Mouse (Mus musculus) large intestine, adult 2 months (tissue): ENCODE data around the gene Dlgap1. TPM values are rescaled to one million over a fixed set of nuclear protein-coding genes. Genes with fewer than 3 reads are reported as not detected.

ENCODE experiments used
- DNase-seq: peaks from one replicate; pipeline ENCODE4 v3.0.0-alpha.2; 2012; ENCODE audit warnings: low read depth, low spot score
- WGBS: fragments of 180-500 bp; shearing (Covaris S2); methylation state at CpG from one replicate; pipeline ENCODE4 v1.1.7; 2018; 5-methylcytosine and 5-hydroxymethylcytosine counted together
- polyA plus RNA-seq: library from polyadenylated mRNA; depleted of rRNA; stranded (reverse); fragments of >200 nt; gene quantifications from 2 replicates; pipeline ENCODE4 v1.2.3, GENCODE M21; 2012

The Dlgap1 gene
- polyA plus RNA-seq, 1 experiment, result 0.45 TPM

GRCm38 (mm10) chr17:70845543-70845942, 876.7 kb downstream of the Dlgap1 start:
- no peak for DNase-seq
- 36% methylated on average over 2 of the region's 2 CpGs for WGBS

GRCm38 (mm10) chr17:70846111-70846644, 877.3 kb downstream of the Dlgap1 start:
- 23% methylated on average over 8 of the region's 8 CpGs for WGBS
- no peak for DNase-seq

GRCm38 (mm10) chr17:70847086-70847485, 878.2 kb downstream of the Dlgap1 start:
- no peak for DNase-seq
- WGBS, result under 1% methylated on average over 4 of the region's 4 CpGs

- 1% methylated on average over 17 of the region's 17 CpGs for whole genome bisulfite sequencing
- no peak for DNase-seq
Measured at GRCm38 (mm10) chr17:70847751-70848510, 879.1 kb downstream of the Dlgap1 start.

GRCm38 (mm10) chr17:70848511-70849398, 879.9 kb downstream of the Dlgap1 start:
- no peak for DNase-seq
- under 1% methylated on average over 23 of the region's 23 CpGs for WGBS

- under 1% methylated on average over 33 of the region's 33 CpGs for WGBS
- DNase-seq, result no peak
Measured at GRCm38 (mm10) chr17:70849399-70850232, 880.7 kb downstream of the Dlgap1 start.

- under 1% methylated on average over 40 of the region's 40 CpGs for WGBS
- DNase-seq, result no peak
Measured at GRCm38 (mm10) chr17:70850233-70850995, 881.5 kb downstream of the Dlgap1 start.

GRCm38 (mm10) chr17:70850996-70851991, 882.4 kb downstream of the Dlgap1 start:
- no peak for DNase-seq
- WGBS, result under 1% methylated on average over 54 of the region's 54 CpGs

- DNase-seq, result no peak
- WGBS, result under 1% methylated on average over 29 of the region's 29 CpGs
Measured at GRCm38 (mm10) chr17:70852011-70852685, 883.3 kb downstream of the Dlgap1 start.

- no peak for DNase-seq
- under 1% methylated on average over 50 of the region's 51 CpGs for WGBS
Measured at GRCm38 (mm10) chr17:70852686-70853386, 884.0 kb downstream of the Dlgap1 start.

GRCm38 (mm10) chr17:70853436-70853905, 884.6 kb downstream of the Dlgap1 start, which contains the start of gene Tgif1:
TSS of gene Tgif1 (minus strand) at chr17:70853546.
- 1% methylated on average over 29 of the region's 29 CpGs for WGBS
- DNase-seq, result no peak

GRCm38 (mm10) chr17:70854021-70854420, 885.1 kb downstream of the Dlgap1 start:
- no peak for DNase-seq
- WGBS, result 19% methylated on average over 6 of the region's 6 CpGs

GRCm38 (mm10) chr17:70856871-70857415, 888.1 kb downstream of the Dlgap1 start:
- WGBS, result 37% methylated on average over 12 of the region's 12 CpGs
- no peak for DNase-seq

GRCm38 (mm10) chr17:70858814-70859213, 889.9 kb downstream of the Dlgap1 start:
- DNase-seq, result no peak
- WGBS, result 88% methylated on average over 4 of the region's 4 CpGs

GRCm38 (mm10) chr17:70864117-70864516, 895.2 kb downstream of the Dlgap1 start:
- 97% methylated on average over 8 of the region's 8 CpGs for WGBS
- no peak for DNase-seq

- no peak for DNase-seq
- WGBS, result 42% methylated on average over 3 of the region's 3 CpGs
Measured at GRCm38 (mm10) chr17:70864645-70865044, 895.8 kb downstream of the Dlgap1 start.
